15 mouse cellular contexts compared by ENCODE assay signal in genomic region chr1:133116108-133116507, GRCm38 (mm10).
"Had no signal": no experiment of that assay in that cellular context is flagged by ENCODE, and none has a peak within 500 bp of the region (broad histone marks: within the 10 kb centered on the region; RNA-seq: fewer than 3 reads in every experiment).

No protein-coding gene starts in this region.

- ATAC-seq: lung, postnatal 0 days; midbrain, embryonic 15.5 days had no signal

- H3K36me3 ChIP-seq: limb, embryonic 15.5 days; liver, embryonic 13.5 days; midbrain, embryonic 15.5 days had no signal

- H3K4me2 ChIP-seq: limb, embryonic 15.5 days; liver, embryonic 13.5 days; midbrain, embryonic 11.5 days; midbrain, embryonic 15.5 days; neural tube, embryonic 13.5 days had no signal

- H3K4me1 ChIP-seq: midbrain, embryonic 15.5 days; neural tube, embryonic 13.5 days had no signal

- H3K4me3 ChIP-seq: limb, embryonic 15.5 days; liver, embryonic 13.5 days; midbrain, embryonic 15.5 days; neural tube, embryonic 13.5 days had no signal

- H3K27ac ChIP-seq: limb, embryonic 15.5 days; liver, embryonic 13.5 days; midbrain, embryonic 15.5 days; neural tube, embryonic 13.5 days had no signal

- H3K9ac ChIP-seq: limb, embryonic 15.5 days; liver, embryonic 13.5 days; midbrain, embryonic 15.5 days; neural tube, embryonic 13.5 days had no signal

- H3K9me3 ChIP-seq: limb, embryonic 15.5 days; liver, embryonic 13.5 days; midbrain, embryonic 15.5 days; neural tube, embryonic 13.5 days had no signal

- DNase-seq: kidney, adult 18-20 months; kidney, postnatal 10 days; liver, embryonic 13.5 days; lung, adult 18-20 months; lung, postnatal 4 days; retina, postnatal 1 day; right cerebral cortex, postnatal 4 days; spleen, adult 18-20 months; thymus, adult 2 months; thymus, postnatal 4 days had no signal

- H3K27me3 ChIP-seq: limb, embryonic 15.5 days; liver, embryonic 13.5 days; midbrain, embryonic 15.5 days; neural tube, embryonic 13.5 days had no signal
